Mouse (Mus musculus) lung, adult 2 months (tissue): ENCODE measurements at regions not wholly inside any gene's neighbourhood (a gene's known extent, or its start where the extent isn't known, plus 50 kb on each side); places are given as distances from the start of the nearest gene placed in this dataset.

ENCODE experiments used
- CTCF ChIP-seq: fragments of 200-500 bp; IDR thresholded peaks from 2 replicates; pipeline ENCODE4 v1.5.1; 2011; ENCODE audit warnings: mild to moderate bottlenecking, low read length, control low read depth; ENCODE audit not compliant: insufficient read depth
- POLR2A ChIP-seq: fragments of 200-500 bp; IDR thresholded peaks from 2 replicates; pipeline ENCODE4 v1.6.1; 2011; ENCODE audit warnings: low read depth, mild to moderate bottlenecking, control low read depth, low read length, borderline replicate concordance; ENCODE audit errors: extremely low read depth

DNA sequence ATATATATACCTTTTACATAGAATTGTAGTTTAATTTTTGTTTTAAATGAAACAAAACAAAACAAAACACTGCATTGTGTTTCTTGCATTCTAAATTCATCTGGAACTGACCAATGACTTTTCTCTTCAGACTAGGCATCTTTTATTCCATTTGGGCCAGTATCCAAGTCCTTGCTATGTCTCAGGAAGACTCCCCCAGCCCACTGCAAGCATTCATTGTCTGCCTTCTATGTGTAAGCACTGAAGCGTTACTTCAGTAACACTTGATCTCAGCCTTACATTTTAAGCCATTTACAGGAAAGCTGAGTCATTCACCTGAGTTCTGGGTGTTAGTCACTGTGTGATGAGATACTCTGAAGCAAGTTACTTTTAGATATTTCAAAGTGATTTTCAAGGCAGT is 425.3 kb upstream of the Ccnh start:
- no peak for TF ChIP-seq CTCF
- TF ChIP-seq POLR2A = no peak
